Mouse (Mus musculus) heart, adult 9 months (tissue): ENCODE measurements around the gene Cep95.
A peak's percentile ranks its signal among the peaks of the same experiment; 100 is the strongest.
"Not testable (repeated sequence)": the region's sequence is repeated elsewhere in the genome, so short reads cannot be mapped to it uniquely, and the experiment has no call there.

Experiments
- DNase-seq, 2 experiments: peaks; one replicate each; pipeline ENCODE4 v3.0.0; 2022; ENCODE audit warnings: low spot score in 2 of 2

Cep95 gene

GRCm38 (mm10) chr11:106776960-106777359, 12.1 kb upstream of the Cep95 start:
- no peak for DNase-seq

DNA sequence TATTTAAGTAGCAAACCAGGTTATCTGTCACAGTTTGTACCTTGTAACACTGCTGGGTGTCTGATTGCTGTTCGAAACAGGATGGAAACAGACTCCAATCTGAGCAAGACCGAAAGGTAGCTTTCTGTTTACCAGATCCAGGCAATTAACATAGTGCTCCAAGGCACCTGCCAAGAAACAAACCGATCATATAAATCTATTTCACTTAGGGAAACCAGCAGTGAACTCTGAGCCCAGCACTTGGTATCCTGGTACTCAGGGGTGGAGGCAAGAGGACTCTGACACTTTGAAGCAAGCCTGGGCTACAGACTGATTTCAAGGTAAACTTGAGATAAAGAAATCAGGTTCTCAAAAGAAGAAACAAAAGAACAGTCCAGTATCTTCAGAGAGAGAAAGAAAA, 11.7 kb upstream of the Cep95 start:
- DNase-seq = no peak

DNA sequence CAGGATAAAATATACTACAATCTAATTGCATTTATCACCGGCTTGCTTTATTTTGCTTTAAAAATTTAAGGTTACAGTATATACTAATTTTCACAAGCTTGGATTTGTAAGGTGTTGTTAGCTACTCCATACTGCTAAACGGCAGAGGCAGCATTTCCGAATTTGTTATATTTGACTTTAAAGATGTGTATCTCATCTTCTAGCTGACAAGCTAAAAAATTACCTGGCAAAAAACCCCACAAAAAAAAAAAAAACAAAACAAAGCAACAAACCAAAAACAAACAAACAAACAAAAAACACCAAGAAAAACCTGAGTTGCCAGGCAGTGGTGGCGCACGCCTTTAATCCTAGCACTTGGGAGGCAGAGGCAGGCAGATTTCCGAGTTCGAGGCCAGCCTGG, 10.9 kb upstream of the Cep95 start:
- no peak for DNase-seq

GRCm38 (mm10) chr11:106778589-106779387, 10.3 kb upstream of the Cep95 start:
- DNase-seq = no peak

GRCm38 (mm10) chr11:106779388-106780088, 9.5 kb upstream of the Cep95 start, which contains the start of gene Polg2:
Polg2 (minus strand) TSS chr11:106779537.
- DNase-seq = peak; percentile 93

DNA sequence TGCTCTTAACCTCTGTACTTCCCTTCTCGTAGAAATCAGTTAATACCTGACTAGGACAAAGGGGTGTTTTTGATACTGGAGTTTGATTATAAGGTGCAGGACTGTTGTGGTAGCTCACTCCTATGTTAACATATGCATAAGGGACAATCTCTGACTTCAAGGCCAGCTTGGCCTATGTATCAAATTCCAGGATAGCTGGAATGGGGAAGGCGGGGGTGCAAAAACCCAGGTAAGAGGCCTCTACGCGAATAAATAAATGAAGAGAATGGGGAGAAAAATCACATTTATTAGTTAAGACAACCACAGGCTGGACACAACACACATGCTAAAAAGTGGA, 9.0 kb upstream of the Cep95 start:
- DNase-seq = no peak

DNA sequence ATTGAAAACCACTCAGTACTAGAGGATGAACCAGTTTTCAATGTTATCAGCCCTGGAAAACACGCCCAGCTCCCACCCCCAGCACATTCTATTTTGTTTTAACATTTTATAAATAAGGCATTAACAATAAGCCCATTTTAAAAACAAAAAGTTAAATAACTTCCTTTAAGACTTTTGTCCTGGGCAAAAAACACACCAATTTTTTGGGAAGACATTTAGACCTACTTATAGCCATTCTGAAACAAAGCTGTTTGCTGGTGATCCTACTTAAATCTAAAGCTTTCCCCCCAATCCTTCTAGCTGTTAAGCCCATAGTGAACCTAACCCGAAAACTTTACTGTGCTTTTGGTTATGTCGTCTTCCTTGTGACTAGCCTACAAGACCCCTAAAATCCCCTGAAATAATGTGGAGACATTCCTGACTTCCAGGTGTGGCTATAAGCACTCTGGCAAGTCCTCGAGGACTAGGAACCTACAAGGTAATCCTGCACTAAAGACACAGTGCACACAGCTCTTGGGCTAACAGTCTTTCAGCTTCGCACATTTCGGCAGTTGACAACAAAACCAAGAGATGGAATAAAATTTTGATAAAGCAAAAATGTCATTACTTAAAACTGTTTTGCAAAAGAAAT, 8.3 kb upstream of the Cep95 start:
- no peak for DNase-seq

DNA sequence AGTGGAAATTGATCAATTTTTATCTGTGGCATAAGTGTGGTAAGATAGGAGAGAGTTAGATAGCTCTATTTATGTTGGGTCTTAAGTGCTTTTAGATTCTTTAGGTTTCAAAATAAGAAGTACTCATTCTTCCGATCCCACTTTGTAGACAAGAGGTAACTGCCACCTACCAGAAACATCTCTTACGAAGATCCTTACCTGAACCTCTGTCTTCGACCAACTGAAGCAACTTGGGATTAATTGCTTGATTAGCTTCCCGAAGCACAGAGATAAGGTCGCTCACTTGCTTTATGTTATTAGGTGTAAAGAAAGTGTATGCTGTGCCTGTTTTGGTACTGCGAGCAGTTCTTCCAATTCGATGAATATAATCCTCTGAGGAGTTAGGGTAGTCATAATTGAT, 6.8 kb upstream of the Cep95 start:
- DNase-seq = not testable (repeated sequence)

DNA sequence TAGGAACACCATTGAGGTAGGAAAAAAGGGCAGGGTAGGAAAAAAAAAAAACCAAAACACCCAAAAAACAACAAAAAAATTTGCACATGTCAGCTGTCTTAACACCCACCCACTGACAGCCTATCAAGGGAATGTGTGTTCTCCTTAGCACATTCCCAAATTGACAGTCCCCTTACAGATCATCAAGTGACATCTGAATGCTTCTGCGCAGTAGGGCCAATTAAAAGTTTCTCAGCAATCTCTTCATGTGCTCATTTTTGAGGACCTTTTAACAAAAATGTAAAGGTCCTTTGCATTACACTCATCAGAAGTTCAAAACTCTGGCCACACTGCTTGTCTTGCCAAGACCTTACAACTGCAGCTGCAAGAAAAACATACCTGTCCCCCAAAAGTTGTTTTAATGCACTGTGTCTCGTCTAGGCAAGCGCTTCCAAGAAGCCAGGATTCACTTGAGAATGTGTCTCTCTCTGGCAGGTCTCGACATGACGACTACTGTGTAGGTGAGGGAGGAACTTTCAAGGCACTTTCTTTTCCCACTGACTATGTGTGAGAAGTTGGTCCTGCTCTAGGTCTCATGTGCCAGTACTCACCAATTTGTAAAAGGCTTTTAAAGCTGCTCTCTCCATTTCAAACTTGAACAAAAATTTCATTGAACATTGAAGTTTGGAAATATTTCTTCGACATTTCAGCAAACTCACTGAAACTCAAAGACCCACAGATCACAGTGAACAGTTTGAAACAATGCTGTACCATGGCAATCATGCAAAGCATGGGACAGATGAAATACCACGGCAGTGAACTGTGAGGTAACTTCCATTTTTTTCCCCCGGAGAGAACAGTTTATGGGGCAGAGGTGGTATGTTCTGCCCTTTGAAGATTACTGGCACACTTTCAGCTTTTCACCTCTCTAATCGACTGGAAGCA, 5.9 kb upstream of the Cep95 start:
- no peak for DNase-seq

DNA sequence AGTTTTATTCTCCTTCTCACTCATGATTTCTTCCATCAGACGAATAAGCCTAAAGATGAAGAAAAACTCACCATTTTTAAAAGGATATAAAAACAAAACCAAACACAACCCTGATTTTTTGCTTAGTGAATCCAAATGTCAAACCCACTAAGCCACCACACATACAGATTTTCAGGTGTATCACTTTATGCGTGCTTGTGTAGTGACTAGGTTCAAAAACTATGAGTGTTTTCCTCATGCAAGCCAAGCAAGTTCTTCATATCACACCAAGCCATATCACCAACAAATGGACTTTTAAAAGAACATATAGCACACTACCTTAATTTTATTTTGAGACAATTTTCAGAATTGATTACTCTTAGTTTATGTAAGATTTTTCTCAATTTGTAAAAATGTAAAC, 4.6 kb upstream of the Cep95 start:
- no peak for DNase-seq

DNA sequence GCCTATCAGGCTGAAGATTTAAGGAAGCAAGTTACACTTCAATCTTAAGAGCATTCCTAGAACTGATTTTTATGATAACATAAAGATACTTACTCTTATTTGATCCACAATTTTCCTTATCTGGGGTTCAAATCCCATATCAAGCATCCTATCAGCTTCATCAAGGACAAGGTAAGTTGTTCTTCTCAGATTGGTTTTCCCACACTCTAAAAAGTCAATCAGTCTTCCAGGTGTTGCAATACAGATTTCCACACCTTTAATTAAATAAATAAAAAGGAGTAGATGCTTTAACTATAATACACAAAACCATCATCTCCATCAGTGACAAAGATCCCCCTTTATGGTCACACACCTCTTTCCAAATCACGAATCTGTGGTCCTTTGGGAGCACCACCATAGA, 4.0 kb upstream of the Cep95 start:
- no peak for DNase-seq

DNA sequence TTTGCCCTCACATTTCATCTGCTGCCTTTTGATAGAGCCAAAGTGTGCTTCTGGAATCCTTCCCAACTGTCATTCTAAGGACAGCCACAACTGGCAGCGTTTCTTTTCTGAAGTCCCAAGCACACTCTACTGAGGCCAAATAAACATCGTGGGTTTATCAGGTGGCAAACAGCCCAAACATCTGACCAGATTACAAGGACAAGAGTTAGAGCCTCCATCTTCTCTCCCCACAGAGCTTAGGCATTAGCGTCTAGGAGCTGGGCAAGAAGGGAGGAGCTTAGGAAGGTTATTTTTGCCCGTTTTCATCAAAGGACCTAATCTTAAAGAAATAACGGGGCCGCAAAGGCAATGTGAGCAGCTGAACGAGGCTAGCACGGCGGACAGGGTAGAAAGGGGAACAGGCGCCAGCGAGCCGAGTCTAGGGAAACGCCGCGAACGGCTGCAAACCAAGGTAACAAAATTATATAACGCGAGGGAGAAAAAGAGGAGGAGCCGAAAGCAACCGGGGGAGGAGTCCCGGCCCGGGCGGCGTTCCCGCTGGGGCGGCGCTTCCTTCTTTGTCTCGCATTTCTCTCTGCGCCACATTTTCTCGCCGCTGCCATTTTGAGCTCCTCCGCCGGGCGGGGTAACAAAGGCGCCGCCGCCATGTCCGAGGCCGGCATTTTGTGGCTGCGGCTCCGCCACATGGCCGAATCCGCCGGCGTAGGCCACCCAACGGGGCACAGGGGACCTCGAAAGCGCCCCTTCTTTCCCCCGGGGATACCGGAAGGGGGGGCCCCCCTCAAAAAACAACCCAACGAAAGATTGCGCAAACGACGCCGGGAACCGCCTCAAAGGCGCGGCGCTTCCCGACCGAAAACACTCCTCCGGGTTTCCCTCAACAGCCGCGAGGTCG, 1.7 kb upstream of the Cep95 start:
- DNase-seq = peak; percentile 88 to 94

DNA sequence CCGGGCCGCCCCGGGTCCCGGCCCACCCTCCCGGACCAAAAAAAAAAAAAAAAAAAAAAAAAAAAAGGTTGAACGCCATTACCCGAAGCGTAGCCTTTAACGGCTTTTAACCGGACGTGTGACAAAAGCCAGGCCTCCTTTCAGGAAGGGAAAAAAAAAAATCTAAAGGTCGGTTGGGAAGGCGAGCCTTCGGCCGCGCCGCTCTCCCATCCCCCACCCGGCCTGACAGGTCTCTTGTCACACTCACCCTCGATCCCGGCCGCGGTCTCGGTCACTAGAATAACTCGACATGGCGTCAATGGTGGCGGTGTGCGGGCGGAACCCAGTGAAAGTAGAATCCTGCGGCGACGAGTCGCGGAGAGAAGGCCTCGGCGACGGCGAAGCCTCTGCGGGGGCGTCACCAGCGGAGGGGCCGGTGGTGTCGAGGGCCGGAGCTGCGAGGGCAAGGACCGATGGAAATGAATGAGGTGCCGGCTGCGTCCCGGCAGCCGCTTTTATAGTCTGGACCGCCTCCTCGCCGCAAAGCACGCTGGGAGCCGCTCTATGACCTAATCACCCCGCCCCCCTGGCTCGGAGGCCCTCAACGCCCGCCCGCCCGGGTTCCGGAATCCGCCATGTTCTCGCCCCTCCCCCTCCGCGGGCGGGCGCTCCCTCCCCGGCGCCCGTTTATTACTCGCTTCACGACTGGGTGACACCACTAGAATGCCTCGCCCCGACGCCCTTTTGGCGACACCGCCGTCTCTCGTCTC, 852 bp upstream of the Cep95 start:
- peak; percentile 98 to 99 for DNase-seq

GRCm38 (mm10) chr11:106789649-106790048, 597 bp downstream of the Cep95 start:
- DNase-seq = no peak

GRCm38 (mm10) chr11:106793846-106794245, 4.8 kb downstream of the Cep95 start:
- no peak for DNase-seq

DNA sequence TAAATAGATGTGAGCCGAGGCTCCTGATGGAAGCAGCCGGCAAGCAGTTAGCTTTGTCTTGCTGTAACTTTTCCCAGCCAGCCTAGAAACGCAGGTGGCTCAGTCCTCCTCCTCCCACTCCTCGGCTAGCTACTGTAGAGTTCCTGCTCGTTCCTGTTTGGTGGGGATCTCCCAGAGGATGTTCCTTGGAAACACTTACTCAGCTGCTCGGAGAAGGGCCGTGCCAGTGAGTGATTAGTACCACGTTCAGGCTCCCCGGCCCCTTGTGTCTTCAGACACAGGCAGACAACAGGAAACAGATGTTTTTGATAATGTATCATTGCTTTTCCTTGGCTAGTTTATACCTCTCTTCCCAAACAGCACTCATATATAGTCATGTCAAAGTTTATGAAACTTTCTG, 6.6 kb downstream of the Cep95 start:
- no peak for DNase-seq

GRCm38 (mm10) chr11:106802069-106802627, 13.1 kb downstream of the Cep95 start:
- DNase-seq = no peak

GRCm38 (mm10) chr11:106807442-106807841, 18.4 kb downstream of the Cep95 start:
- not testable (repeated sequence) for DNase-seq

DNA sequence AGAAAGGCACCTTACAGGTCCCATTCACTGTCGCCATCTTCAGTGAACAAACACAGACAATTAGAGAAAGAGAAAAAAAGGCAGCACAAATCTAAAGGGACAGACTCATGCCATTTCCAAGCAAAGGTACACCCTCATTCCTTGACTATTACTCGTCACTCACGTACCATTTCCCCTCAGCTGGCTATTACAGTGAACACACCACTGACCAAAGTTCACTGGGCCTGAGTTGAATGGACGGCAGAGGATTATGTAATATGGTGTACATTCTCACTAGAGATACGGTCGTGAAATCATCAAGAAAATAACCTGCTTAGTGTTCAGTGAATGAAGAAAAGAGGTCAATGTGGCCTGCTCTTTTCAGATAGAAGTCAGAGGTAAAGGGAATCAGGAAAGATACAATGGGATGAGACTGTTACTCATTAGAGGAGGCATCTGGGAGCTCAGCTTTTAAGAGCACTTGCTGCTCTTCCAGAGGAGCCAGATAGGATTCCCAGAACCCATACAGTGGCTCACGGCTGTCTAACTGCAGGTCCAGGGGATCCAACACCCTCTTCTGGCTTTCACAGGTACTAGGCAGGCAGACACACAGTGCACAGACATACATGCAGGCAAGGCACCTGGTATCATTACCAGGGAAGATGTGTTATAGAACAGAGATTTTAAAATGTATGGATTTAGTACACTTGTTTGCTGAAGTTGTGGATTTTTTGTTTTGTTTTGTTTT, 23.5 kb downstream of the Cep95 start:
- DNase-seq = no peak
